Mouse (Mus musculus): ENCODE results near the gene Kif14.

- no peak for TF ChIP-seq CTCF (IDR thresholded peaks at IDR 0.05; ENCODE audit: extremely low read depth, insufficient read length, insufficient replicate concordance, low read depth, low read length)
- no peak for TF ChIP-seq POLR2A (IDR thresholded peaks at IDR 0.05; ENCODE audit: low read depth, low read length)
Measured at GRCm38 (mm10) chr1:136567641-136568040, 101.5 kb downstream of the Kif14 start.

All from small intestine, adult 2 months (tissue).